Mouse (Mus musculus): Measurements from ENCODE around the gene Tmem132b. TPM values are rescaled to one million over a fixed set of nuclear protein-coding genes. Genes with fewer than 3 reads are reported as not detected.

The Tmem132b gene
- polyA plus RNA-seq, 1 experiment from 2014 or later: 0.03 TPM

- H3K4me1 ChIP-seq: no peaks in the 10 kb centered on the region
- H3K27me3 ChIP-seq (ENCODE audit: low read depth, poor library complexity, severe bottlenecking): no peaks in the 10 kb centered on the region
- 94% methylated on average over 5 of the region's 5 CpGs for WGBS
- H3K9me3 ChIP-seq (replicated peaks): no peaks in the 10 kb centered on the region
- H3K27ac ChIP-seq: no peak overlapping the region
- H3K36me3 ChIP-seq: no peaks in the 10 kb centered on the region
- no peak overlapping the region for H3K4me3 ChIP-seq
- DNase-seq (ENCODE audit: low spot score): no peak
These were observed 126.5 kb downstream of the Tmem132b start for GRCm38 (mm10) chr5:125658101-125658500.

- no peak overlapping the region for H3K27ac ChIP-seq
- H3K27me3 ChIP-seq (ENCODE audit: low read depth, poor library complexity, severe bottlenecking): no peaks in the 10 kb centered on the region
- DNase-seq (ENCODE audit: low spot score): no peak
- H3K36me3 ChIP-seq: no peaks in the 10 kb centered on the region
- WGBS: 72% methylated on average over 14 of the region's 14 CpGs
- H3K4me1 ChIP-seq: no peaks in the 10 kb centered on the region
- H3K4me3 ChIP-seq: no peak overlapping the region
- no peaks in the 10 kb centered on the region for H3K9me3 ChIP-seq (replicated peaks)
These were observed 127.6 kb downstream of the Tmem132b start for GRCm38 (mm10) chr5:125658959-125659749.

GRCm38 (mm10) chr5:125675623-125676022 lies 144.0 kb downstream of the Tmem132b start:
- DNase-seq (ENCODE audit: low spot score): no peak

GRCm38 (mm10) chr5:125676025-125676623 lies 144.6 kb downstream of the Tmem132b start:
- no peaks in the 10 kb centered on the region for H3K27me3 ChIP-seq (ENCODE audit: low read depth, poor library complexity, severe bottlenecking)
- WGBS: 74% methylated on average over 7 of the region's 7 CpGs
- no peak overlapping the region for H3K4me3 ChIP-seq
- no peak overlapping the region for H3K27ac ChIP-seq
- H3K36me3 ChIP-seq: no peaks in the 10 kb centered on the region
- no peak for DNase-seq (ENCODE audit: low spot score)
- no peaks in the 10 kb centered on the region for H3K9me3 ChIP-seq (replicated peaks)
- H3K4me1 ChIP-seq: peaks cover 4% of the 10 kb centered on the region; the same call in 1 of the 2 replicates

More at GRCm38 (mm10) chr5:125675623-125676022, 144.0 kb downstream of the Tmem132b start:
- Histone ChIP-seq H3K36me3 (no peaks in the 10 kb centered on the region), H3K27ac (no peak overlapping the region), H3K9me3 (replicated peaks) (no peaks in the 10 kb centered on the region), H3K4me1 (peaks cover 4% of the 10 kb centered on the region; the same call in 1 of the 2 replicates), H3K27me3 (ENCODE audit: low read depth, poor library complexity, severe bottlenecking) (no peaks in the 10 kb centered on the region), H3K4me3 (no peak overlapping the region)
- WGBS: 60% methylated on average over 13 of the region's 13 CpGs

- H3K9me3 ChIP-seq (replicated peaks): no peaks in the 10 kb centered on the region
- H3K27ac ChIP-seq: no peak overlapping the region
- no peak for DNase-seq (ENCODE audit: low spot score)
- WGBS: 85% methylated on average over 6 of the region's 6 CpGs
- H3K4me1 ChIP-seq: peaks cover under 1% of the 10 kb centered on the region; the same call in 1 of the 2 replicates
- H3K4me3 ChIP-seq: no peak overlapping the region
- H3K36me3 ChIP-seq: no peaks in the 10 kb centered on the region
- H3K27me3 ChIP-seq (ENCODE audit: low read depth, poor library complexity, severe bottlenecking): no peaks in the 10 kb centered on the region
These were observed 149.3 kb downstream of the Tmem132b start for GRCm38 (mm10) chr5:125680889-125681288.

- 83% methylated on average over 6 of the region's 6 CpGs for WGBS
These were observed 151.9 kb downstream of the Tmem132b start for GRCm38 (mm10) chr5:125683491-125683890.

GRCm38 (mm10) chr5:125685681-125686331 lies 154.2 kb downstream of the Tmem132b start:
- no peaks in the 10 kb centered on the region for H3K9me3 ChIP-seq (replicated peaks)
- 77% methylated on average over 11 of the region's 11 CpGs for WGBS
- H3K27ac ChIP-seq: no peak overlapping the region
- DNase-seq (ENCODE audit: low spot score): no peak
- H3K27me3 ChIP-seq (ENCODE audit: low read depth, poor library complexity, severe bottlenecking): no peaks in the 10 kb centered on the region
- H3K36me3 ChIP-seq: no peaks in the 10 kb centered on the region
- H3K4me1 ChIP-seq: no peaks in the 10 kb centered on the region
- no peak overlapping the region for H3K4me3 ChIP-seq

More at GRCm38 (mm10) chr5:125683491-125683890, 151.9 kb downstream of the Tmem132b start:
- no peaks in the 10 kb centered on the region for H3K36me3 ChIP-seq
- H3K9me3 ChIP-seq (replicated peaks): no peaks in the 10 kb centered on the region
- no peaks in the 10 kb centered on the region for H3K27me3 ChIP-seq (ENCODE audit: low read depth, poor library complexity, severe bottlenecking)
- DNase-seq (ENCODE audit: low spot score): no peak
- H3K27ac ChIP-seq: no peak overlapping the region
- no peak overlapping the region for H3K4me3 ChIP-seq
- H3K4me1 ChIP-seq: no peaks in the 10 kb centered on the region

- Histone ChIP-seq H3K9me3 (replicated peaks) (no peaks in the 10 kb centered on the region), H3K27me3 (ENCODE audit: low read depth, poor library complexity, severe bottlenecking) (no peaks in the 10 kb centered on the region), H3K4me3 (no peak overlapping the region), H3K27ac (no peak overlapping the region), H3K4me1 (0 out of 2 replicates have a peak, but pooled peaks cover 3% of the 10 kb centered on the region), H3K36me3 (no peaks in the 10 kb centered on the region)
- no peak for DNase-seq (ENCODE audit: low spot score)
- 51% methylated on average over 10 of the region's 10 CpGs for WGBS
These were observed 161.0 kb downstream of the Tmem132b start for GRCm38 (mm10) chr5:125692538-125692937.

- H3K27me3 ChIP-seq (ENCODE audit: low read depth, poor library complexity, severe bottlenecking): no peaks in the 10 kb centered on the region
- H3K27ac ChIP-seq: no peak overlapping the region
- H3K4me3 ChIP-seq: no peak overlapping the region
- H3K4me1 ChIP-seq: no peaks in the 10 kb centered on the region
- H3K36me3 ChIP-seq: no peaks in the 10 kb centered on the region
- 84% methylated on average over 3 of the region's 3 CpGs for WGBS
- no peaks in the 10 kb centered on the region for H3K9me3 ChIP-seq (replicated peaks)
- DNase-seq (ENCODE audit: low spot score): no peak
These were observed 167.8 kb downstream of the Tmem132b start for GRCm38 (mm10) chr5:125699395-125699794.

- WGBS: 89% methylated on average over 5 of the region's 5 CpGs
- DNase-seq (ENCODE audit: low spot score): no peak
- H3K36me3 ChIP-seq: no peaks in the 10 kb centered on the region
- H3K27me3 ChIP-seq (ENCODE audit: low read depth, poor library complexity, severe bottlenecking): no peaks in the 10 kb centered on the region
- H3K4me3 ChIP-seq: no peak overlapping the region
- H3K27ac ChIP-seq: no peak overlapping the region
- H3K9me3 ChIP-seq (replicated peaks): no peaks in the 10 kb centered on the region
- no peaks in the 10 kb centered on the region for H3K4me1 ChIP-seq
These were observed 168.7 kb downstream of the Tmem132b start for GRCm38 (mm10) chr5:125700234-125700633.

GRCm38 (mm10) chr5:125705379-125705778 lies 173.8 kb downstream of the Tmem132b start:
- no peaks in the 10 kb centered on the region for H3K9me3 ChIP-seq (replicated peaks)
- no peak for DNase-seq (ENCODE audit: low spot score)
- H3K4me3 ChIP-seq: no peak overlapping the region
- no peaks in the 10 kb centered on the region for H3K36me3 ChIP-seq
- no peaks in the 10 kb centered on the region for H3K4me1 ChIP-seq
- 87% methylated on average over 8 of the region's 8 CpGs for WGBS
- no peaks in the 10 kb centered on the region for H3K27me3 ChIP-seq (ENCODE audit: low read depth, poor library complexity, severe bottlenecking)
- no peak overlapping the region for H3K27ac ChIP-seq

- no peaks in the 10 kb centered on the region for H3K9me3 ChIP-seq (replicated peaks)
- DNase-seq (ENCODE audit: low spot score): peak; percentile 71
- H3K27me3 ChIP-seq (ENCODE audit: low read depth, poor library complexity, severe bottlenecking): no peaks in the 10 kb centered on the region
- no peaks in the 10 kb centered on the region for H3K36me3 ChIP-seq
- no peak overlapping the region for H3K27ac ChIP-seq
- H3K4me1 ChIP-seq: no peaks in the 10 kb centered on the region
- H3K4me3 ChIP-seq: no peak overlapping the region
- WGBS: 7% methylated on average over 3 of the region's 3 CpGs
These were observed 177.6 kb downstream of the Tmem132b start for GRCm38 (mm10) chr5:125709160-125709559.

GRCm38 (mm10) chr5:125726815-125727214 lies 195.2 kb downstream of the Tmem132b start:
- H3K9me3 ChIP-seq (replicated peaks): no peaks in the 10 kb centered on the region
- H3K4me1 ChIP-seq: no peaks in the 10 kb centered on the region
- no peak overlapping the region for H3K4me3 ChIP-seq
- no peaks in the 10 kb centered on the region for H3K27me3 ChIP-seq (ENCODE audit: low read depth, poor library complexity, severe bottlenecking)
- DNase-seq (ENCODE audit: low spot score): no peak
- H3K27ac ChIP-seq: no peak overlapping the region
- no peaks in the 10 kb centered on the region for H3K36me3 ChIP-seq
- 92% methylated on average over 7 of the region's 7 CpGs for WGBS

Data from limb, embryonic 10.5 days (tissue).